Mouse (Mus musculus) MEL (cell line): ENCODE results near the gene D630003M21Rik. TPM values are rescaled to one million over a fixed set of nuclear protein-coding genes. Genes with fewer than 3 reads are reported as not detected.
A peak's percentile ranks its signal among the peaks of the same experiment; 100 is the strongest.

Source experiments
- DNase-seq: peaks from one replicate; pipeline ENCODE4 v3.0.0; 2011; ENCODE audit warnings: low read depth, low spot score
- H3K27ac ChIP-seq: 2 replicates; pipeline ENCODE4 v1.5.1; 2012; ENCODE audit warnings: low read depth, mild to moderate bottlenecking, control low read depth, low read length, moderate library complexity; ENCODE audit not compliant: control insufficient read depth
- H3K27me3 ChIP-seq, 2 experiments: fragments of 150-350 bp in 1 of 2; sonication (generic) in 1 of 2; 2 replicates each; pipeline ENCODE4 v1.6.1; 2012; ENCODE audit warnings: low read length in 2 of 2, mild to moderate bottlenecking in 2 of 2, improper control_type of control experiment in 1 of 2, moderate library complexity in 1 of 2; ENCODE audit not compliant: insufficient read depth in 2 of 2, control insufficient read depth in 1 of 2
- H3K36me3 ChIP-seq, 2 experiments: 2 replicates each; pipeline ENCODE4 v1.6.1; 2012 to 2014; ENCODE audit warnings: low read length in 2 of 2, improper control_type of control experiment in 1 of 2, inconsistent platforms in 1 of 2, mild to moderate bottlenecking in 1 of 2; ENCODE audit not compliant: insufficient read depth in 2 of 2, control insufficient read depth in 1 of 2
- H3K4me1 ChIP-seq, 2 experiments: fragments of 150-350 bp in 1 of 2; sonication (generic) in 1 of 2; 2 replicates each; pipeline ENCODE4 v1.6.1; 2012; ENCODE audit warnings: low read length in 2 of 2, improper control_type of control experiment in 1 of 2, mild to moderate bottlenecking in 1 of 2; ENCODE audit not compliant: insufficient read depth in 2 of 2, control insufficient read depth in 1 of 2
- H3K4me3 ChIP-seq, 2 experiments: fragments of 150-350 bp in 1 of 2; sonication (generic) in 1 of 2; 2 replicates each; pipeline ENCODE4 v1.5.1; 2012; ENCODE audit warnings: low read depth in 2 of 2, low read length in 2 of 2, mild to moderate bottlenecking in 2 of 2, moderate library complexity in 2 of 2, control low read depth in 1 of 2, improper control_type of control experiment in 1 of 2; ENCODE audit not compliant: control insufficient read depth in 1 of 2, insufficient read depth in 1 of 2
- H3K79me2 ChIP-seq: 2 replicates; pipeline ENCODE4 v1.6.1; 2012; ENCODE audit warnings: mild to moderate bottlenecking, low read length, moderate library complexity; ENCODE audit not compliant: control insufficient read depth, poor library complexity, insufficient read depth
- H3K9ac ChIP-seq: 2 replicates; pipeline ENCODE4 v1.6.1; 2012; ENCODE audit warnings: low read depth, mild to moderate bottlenecking, control low read depth, low read length, moderate library complexity; ENCODE audit not compliant: control insufficient read depth, poor library complexity, severe bottlenecking
- H3K9me3 ChIP-seq: fragments of 150-350 bp; sonication (generic); replicated peaks from 2 replicates; pipeline ENCODE4 v1.6.1; 2012; ENCODE audit warnings: mild to moderate bottlenecking, low read length, improper control_type of control experiment, moderate library complexity; ENCODE audit not compliant: insufficient read depth
- BHLHE40 ChIP-seq: IDR thresholded peaks from 2 replicates; pipeline ENCODE4 v1.6.1; 2012; ENCODE audit warnings: low read depth, mild to moderate bottlenecking, inconsistent platforms, low read length, improper control_type of control experiment, borderline replicate concordance
- CHD1 ChIP-seq: IDR thresholded peaks from 2 replicates; pipeline ENCODE4 v1.6.1; 2012; ENCODE audit warnings: low read depth, mild to moderate bottlenecking, inconsistent platforms, low read length, improper control_type of control experiment
- CHD2 ChIP-seq: IDR thresholded peaks from 2 replicates; pipeline ENCODE4 v1.6.1; 2011; ENCODE audit warnings: low read length, improper control_type of control experiment
- CTCF ChIP-seq, 3 experiments: IDR thresholded peaks in 2 of 3; conservative IDR thresholded peaks in 1 of 3; 2 replicates each; pipeline ENCODE4 v1.5.1; 2011 to 2012; ENCODE audit warnings: low read length in 3 of 3, low read depth in 2 of 3, mild to moderate bottlenecking in 2 of 3, improper control_type of control experiment in 1 of 3, inconsistent platforms in 1 of 3, mixed read lengths in 1 of 3, moderate library complexity in 1 of 3; ENCODE audit not compliant: control insufficient read depth in 1 of 3, insufficient read depth in 1 of 3, poor library complexity in 1 of 3, severe bottlenecking in 1 of 3
- E2F4 ChIP-seq: IDR thresholded peaks from 2 replicates; pipeline ENCODE4 v1.6.1; 2011; ENCODE audit warnings: low read depth, low read length, improper control_type of control experiment, borderline replicate concordance
- ELF1 ChIP-seq: IDR thresholded peaks from 2 replicates; pipeline ENCODE4 v1.6.1; 2014; ENCODE audit warnings: low read depth, mild to moderate bottlenecking, inconsistent platforms, low read length, improper control_type of control experiment, moderate library complexity
- ETS1 ChIP-seq: IDR thresholded peaks from 2 replicates; pipeline ENCODE4 v1.6.1; 2012; ENCODE audit warnings: low read depth, mild to moderate bottlenecking, inconsistent platforms, low read length, improper control_type of control experiment, moderate library complexity
- MAX ChIP-seq: IDR thresholded peaks from 2 replicates; pipeline ENCODE4 v1.6.1; 2011; ENCODE audit warnings: low read length, improper control_type of control experiment
- POLR2A ChIP-seq, 2 experiments: IDR thresholded peaks; 2 replicates each; pipeline ENCODE4 v1.6.1; 2011 to 2012; ENCODE audit warnings: low read length in 2 of 2, mild to moderate bottlenecking in 2 of 2, control low read depth in 1 of 2, improper control_type of control experiment in 1 of 2, low read depth in 1 of 2, moderate library complexity in 1 of 2; ENCODE audit not compliant: control insufficient read depth in 1 of 2, insufficient read depth in 1 of 2, poor library complexity in 1 of 2
- POLR2AphosphoS5 ChIP-seq: IDR thresholded peaks from 2 replicates; pipeline ENCODE4 v1.6.1; 2012; ENCODE audit warnings: low read depth, borderline replicate concordance, mild to moderate bottlenecking, inconsistent platforms, low read length, moderate library complexity, mixed read lengths
- SMC3 ChIP-seq: IDR thresholded peaks from 2 replicates; pipeline ENCODE4 v1.6.1; 2011; ENCODE audit warnings: low read depth, low read length, improper control_type of control experiment
- TBP ChIP-seq: IDR thresholded peaks from 2 replicates; pipeline ENCODE4 v1.8.0; 2011; ENCODE audit warnings: low read depth, low read length, improper control_type of control experiment
- ZC3H11A ChIP-seq: IDR thresholded peaks from 2 replicates; pipeline ENCODE4 v1.6.1; 2012; ENCODE audit warnings: low read depth, mild to moderate bottlenecking, inconsistent platforms, low read length, improper control_type of control experiment
- ZMIZ1 ChIP-seq: IDR thresholded peaks from 2 replicates; pipeline ENCODE4 v1.6.1; 2012; ENCODE audit warnings: low read depth, mild to moderate bottlenecking, inconsistent platforms, low read length, improper control_type of control experiment, moderate library complexity
- polyA plus RNA-seq, 2 experiments: library from polyadenylated mRNA; stranded (reverse) in 1 of 2; unstranded in 1 of 2; fragments of >175 nt in 1 of 2; fragments of >200 nt in 1 of 2; gene quantifications; 2 replicates each; pipeline versions ENCODE4 v1.2.1 to v1.2.4; 2012; ENCODE audit warnings: low replicate concordance in 2 of 2, low read depth in 1 of 2; ENCODE audit not compliant: insufficient read length in 2 of 2, insufficient read depth in 1 of 2, missing spikeins in 1 of 2
- total RNA-seq: library from RNA; depleted of rRNA; stranded (reverse); fragments of 300-350 nt; gene quantifications from 2 replicates; pipeline ENCODE4 v1.2.3, GENCODE M21; 2012

Gene D630003M21Rik
- total and polyA plus RNA-seq, 3 experiments = 0.10 TPM; not detected in 2

GRCm38 (mm10) chr2:158199281-158199680 lies 29.7 kb downstream of the D630003M21Rik start (continued):
- no peak for TF ChIP-seq ZMIZ1
- no peak for TF ChIP-seq ELF1

DNA sequence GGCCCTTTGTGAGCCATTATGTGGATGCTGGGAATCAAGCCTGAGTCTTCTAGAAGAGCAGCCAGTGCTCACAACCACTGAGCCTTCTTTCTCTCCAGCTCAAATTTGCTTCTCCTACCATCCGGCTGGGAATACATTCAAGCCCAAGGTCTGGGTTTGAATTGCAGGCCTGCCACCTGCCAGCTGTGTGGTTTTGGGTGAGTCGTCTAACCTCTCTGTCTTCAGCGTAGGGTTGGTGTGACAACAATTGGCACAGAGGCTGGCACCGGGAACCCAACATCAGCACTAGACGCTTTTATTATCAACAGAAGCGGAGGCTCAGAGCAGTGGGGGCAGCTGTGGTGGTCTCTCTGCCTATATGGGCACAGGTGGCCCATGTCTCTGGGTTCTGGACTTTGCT lies 30.2 kb downstream of the D630003M21Rik start:
- no peak for TF ChIP-seq MAX
- no peak overlapping the region for H3K9ac ChIP-seq
- H3K4me1 ChIP-seq = no peaks in the 10 kb centered on the region
- no peak for DNase-seq
- H3K79me2 ChIP-seq = no peaks in the 10 kb centered on the region
- peaks cover 0 to 2% of the 10 kb centered on the region in 2 experiments; a peak in 1 of 4 replicates for H3K27me3 ChIP-seq
- H3K9me3 ChIP-seq = no peaks in the 10 kb centered on the region
- H3K4me3 ChIP-seq = no peak overlapping the region
- no peak overlapping the region for H3K27ac ChIP-seq
- no peaks in the 10 kb centered on the region for H3K36me3 ChIP-seq

GRCm38 (mm10) chr2:158197971-158198370 lies 31.1 kb downstream of the D630003M21Rik start:
- no peaks in the 10 kb centered on the region for H3K9me3 ChIP-seq
- H3K4me3 ChIP-seq = no peak overlapping the region
- TF ChIP-seq E2F4 (no peak), CHD1 (no peak), CHD2 (no peak), BHLHE40 (no peak), ELF1 (no peak), POLR2AphosphoS5 (no peak), ZC3H11A (no peak), POLR2A (IDR thresholded peaks at IDR 0.05; ENCODE audit: control insufficient read depth in 1 of 2, insufficient read depth in 1 of 2, low read depth in 1 of 2, low read length in 2 of 2, poor library complexity in 1 of 2) (no peak), ETS1 (no peak), TBP (no peak)
- H3K27me3 ChIP-seq = peaks cover 0 to 2% of the 10 kb centered on the region in 2 experiments; a peak in 1 of 4 replicates
- no peaks in the 10 kb centered on the region for H3K4me1 ChIP-seq
- no peak overlapping the region for H3K27ac ChIP-seq
- H3K79me2 ChIP-seq = no peaks in the 10 kb centered on the region
- no peak overlapping the region for H3K9ac ChIP-seq
- no peak for DNase-seq
- H3K36me3 ChIP-seq = no peaks in the 10 kb centered on the region

DNA sequence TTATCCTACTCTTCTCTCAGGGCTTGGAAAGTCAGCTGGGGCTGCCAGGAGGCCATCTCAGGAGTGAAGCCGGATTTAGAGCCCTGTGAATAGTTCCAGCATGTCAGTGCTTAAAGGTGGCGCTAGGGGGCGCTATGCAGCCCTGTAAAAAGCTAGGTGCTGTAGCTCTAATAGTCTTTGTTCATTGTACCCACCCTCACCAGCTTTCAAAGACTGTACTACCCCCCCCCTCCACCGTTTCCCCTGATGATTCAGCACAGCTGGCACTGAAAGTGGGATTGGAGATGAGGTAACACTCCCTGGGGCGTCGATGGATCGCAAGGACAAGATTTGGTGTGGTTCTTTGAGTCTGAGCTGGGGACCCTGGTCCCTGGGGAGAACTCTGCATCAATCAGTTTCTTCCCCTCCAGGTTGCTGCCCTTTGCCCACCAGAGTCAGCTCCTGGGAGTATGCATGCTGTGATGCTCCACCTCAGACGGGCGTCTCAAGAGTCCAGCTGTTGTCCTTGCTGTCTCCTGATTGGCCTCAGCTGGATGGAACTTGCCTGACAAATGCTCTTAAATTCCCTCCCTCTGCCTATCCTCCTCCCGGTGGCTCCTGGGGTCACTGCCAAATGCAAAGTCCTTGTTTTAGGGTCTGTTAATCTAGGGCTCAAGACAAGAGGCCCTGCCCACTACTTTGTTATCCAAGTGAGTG lies 33.9 kb downstream of the D630003M21Rik start:
- Histone ChIP-seq H3K79me2 (no peaks in the 10 kb centered on the region), H3K36me3 (no peaks in the 10 kb centered on the region), H3K9me3 (no peaks in the 10 kb centered on the region), H3K27me3 (peaks cover 0 to 2% of the 10 kb centered on the region in 2 experiments; a peak in 1 of 4 replicates), H3K4me3 (no peak overlapping the region), H3K9ac (no peak overlapping the region), H3K4me1 (no peaks in the 10 kb centered on the region), H3K27ac (no peak overlapping the region)
- DNase-seq = peak; percentile 63
- TF ChIP-seq CTCF (IDR thresholded peaks at IDR 0.05 in 2 of 3, conservative IDR thresholded peaks at IDR 0.05 in 1 of 3; ENCODE audit: control insufficient read depth in 1 of 3, insufficient read depth in 1 of 3, low read depth in 2 of 3, low read length in 3 of 3, poor library complexity in 1 of 3, severe bottlenecking in 1 of 3) (peak; percentile 68 to 80 (median 79)), TBP (no peak), SMC3 (0 out of 2 replicates have a peak, but pooled peaks have one; percentile 16)
